Mouse (Mus musculus) testis, adult 2 months (tissue): ENCODE results near the gene Cep95.

Experiments
- CTCF ChIP-seq: fragments of 200-500 bp; IDR thresholded peaks from 2 replicates; pipeline ENCODE4 v1.5.1; 2012; ENCODE audit warnings: low read depth, mild to moderate bottlenecking, inconsistent platforms, low read length, moderate library complexity; ENCODE audit not compliant: control insufficient read depth, insufficient read depth, insufficient replicate concordance
- POLR2A ChIP-seq: fragments of 200-500 bp; IDR thresholded peaks from 2 replicates; pipeline ENCODE4 v1.6.1; 2012; ENCODE audit warnings: low read depth, mild to moderate bottlenecking, inconsistent platforms, low read length, moderate library complexity; ENCODE audit not compliant: control insufficient read depth

DNA sequence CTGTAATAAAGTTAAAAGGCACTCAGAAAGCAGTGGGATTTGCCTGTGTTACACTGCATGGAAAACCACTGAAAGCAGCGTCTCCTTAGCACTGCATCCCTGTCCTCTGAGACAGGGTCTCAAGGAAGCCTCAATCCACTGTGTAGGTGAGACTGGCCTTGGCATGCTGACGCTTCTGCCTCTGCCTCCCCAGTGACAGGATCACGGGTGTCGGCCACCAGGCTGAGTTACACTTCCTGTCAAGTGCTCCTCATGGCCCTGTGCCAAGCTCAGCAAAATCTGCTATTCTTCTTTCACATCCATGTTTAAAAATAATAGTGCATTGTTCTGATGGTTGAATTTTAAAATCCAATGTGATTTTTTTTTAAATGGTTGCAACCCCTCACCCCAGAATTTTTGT is 31.9 kb downstream of the Cep95 start:
- no peak for TF ChIP-seq CTCF
- no peak for TF ChIP-seq POLR2A
